Mouse (Mus musculus): ENCODE results near the gene Ctnna2. TPM values are rescaled to one million over a fixed set of nuclear protein-coding genes. Genes with fewer than 3 reads are reported as not detected.

Gene Ctnna2
- total RNA-seq, 2 experiments from 2014 or later, result 2.6 to 3.5 TPM

DNA sequence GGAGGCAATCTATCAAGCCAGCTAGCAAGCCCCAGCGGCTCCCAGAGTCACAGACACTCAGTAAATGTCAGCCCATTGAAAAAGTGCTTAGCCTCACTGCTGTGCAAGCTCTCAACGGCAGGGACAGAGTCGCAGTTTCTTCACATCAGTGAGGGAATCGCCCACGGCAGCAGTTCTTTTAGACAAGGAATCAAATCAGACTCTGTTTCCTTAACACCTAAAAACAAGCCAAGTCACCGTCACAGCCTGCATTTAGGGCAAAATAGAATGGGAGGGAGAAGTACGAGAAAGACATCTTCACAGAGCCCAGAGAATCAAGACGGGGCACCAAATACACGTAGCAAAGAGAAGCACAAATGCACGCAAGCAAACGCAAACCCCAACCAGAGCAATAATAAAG, 535.6 kb downstream of the Ctnna2 start:
- DNase-seq (ENCODE audit: low spot score in 2 of 2), result no peak

DNA sequence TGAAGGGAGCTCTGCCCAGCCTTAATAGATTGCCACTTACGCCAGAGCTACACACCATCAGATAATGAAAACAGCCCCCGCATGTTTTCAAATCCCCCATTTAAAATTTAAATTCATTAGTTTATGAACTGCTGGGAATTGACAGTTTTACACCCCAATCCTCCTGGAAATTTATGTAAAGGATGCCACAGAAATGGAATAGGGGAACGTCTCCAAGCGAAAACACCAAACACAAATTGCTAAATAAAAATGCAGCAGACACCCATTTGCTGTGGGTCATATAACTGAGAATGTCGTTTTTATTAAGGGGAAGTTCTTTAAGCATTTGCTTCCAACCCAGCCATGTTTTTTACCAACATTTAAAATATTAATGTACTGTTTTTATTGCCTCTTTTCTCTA, 538.4 kb downstream of the Ctnna2 start:
- no peak for DNase-seq (ENCODE audit: low spot score in 2 of 2)

DNA sequence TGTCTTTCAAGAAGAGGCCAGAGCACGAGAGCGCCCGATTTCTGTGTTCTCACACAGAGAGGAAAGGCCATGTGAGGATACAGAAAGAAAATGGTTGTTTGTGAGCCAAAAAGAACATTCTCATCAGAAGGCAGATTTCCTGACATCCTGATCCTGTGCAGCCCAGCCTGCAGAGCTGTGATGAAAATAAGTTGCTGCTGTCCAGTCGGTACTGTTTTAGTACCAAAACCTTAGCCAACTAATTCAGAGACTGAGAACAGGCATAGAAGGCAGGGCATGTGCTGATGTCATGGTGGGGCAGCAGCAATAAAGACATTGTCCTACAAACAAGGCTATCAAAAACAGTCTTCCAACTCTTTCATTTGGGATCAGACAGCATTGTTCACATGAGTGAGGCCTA, 549.1 kb downstream of the Ctnna2 start:
- DNase-seq (ENCODE audit: low spot score in 2 of 2), result no peak

DNA sequence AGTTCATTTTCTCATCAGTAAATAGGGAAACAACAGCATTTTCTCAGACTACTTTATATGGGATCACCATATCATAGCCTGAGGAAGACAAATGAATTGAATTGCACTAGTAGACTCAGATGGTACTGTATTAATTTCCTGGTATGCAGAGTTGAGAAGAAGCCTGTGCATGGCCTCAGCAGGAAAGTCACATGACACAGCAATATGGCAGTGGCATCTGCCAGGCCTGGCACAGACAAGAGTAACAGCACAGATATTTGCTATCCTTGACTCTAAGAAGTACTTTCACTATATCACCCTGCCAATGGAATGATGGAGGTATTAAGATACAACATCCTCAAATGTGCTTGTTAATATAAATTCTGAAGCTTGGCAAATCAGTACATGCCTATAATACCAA, 553.8 kb downstream of the Ctnna2 start:
- no peak for DNase-seq (ENCODE audit: low spot score in 2 of 2)

DNA sequence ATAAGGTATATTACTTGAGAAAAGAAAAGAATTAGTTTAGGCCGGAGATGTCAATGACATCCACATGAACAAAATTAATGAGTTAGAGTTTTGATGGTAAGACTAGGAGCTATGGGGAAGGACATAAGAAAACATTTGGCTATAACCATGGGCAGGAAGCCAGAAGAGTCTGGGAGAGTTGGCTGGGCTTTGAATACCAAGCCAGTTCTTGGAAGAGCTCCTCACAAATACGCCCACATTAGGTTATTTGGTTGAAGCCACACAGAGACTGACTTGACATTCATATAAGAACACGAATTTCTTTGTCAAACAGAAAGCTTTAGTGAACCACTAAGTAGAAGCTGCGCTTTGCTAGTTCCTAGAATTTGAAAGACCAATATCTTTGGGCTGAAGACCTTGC, 554.7 kb downstream of the Ctnna2 start:
- no peak for DNase-seq (ENCODE audit: low spot score in 2 of 2)

DNA sequence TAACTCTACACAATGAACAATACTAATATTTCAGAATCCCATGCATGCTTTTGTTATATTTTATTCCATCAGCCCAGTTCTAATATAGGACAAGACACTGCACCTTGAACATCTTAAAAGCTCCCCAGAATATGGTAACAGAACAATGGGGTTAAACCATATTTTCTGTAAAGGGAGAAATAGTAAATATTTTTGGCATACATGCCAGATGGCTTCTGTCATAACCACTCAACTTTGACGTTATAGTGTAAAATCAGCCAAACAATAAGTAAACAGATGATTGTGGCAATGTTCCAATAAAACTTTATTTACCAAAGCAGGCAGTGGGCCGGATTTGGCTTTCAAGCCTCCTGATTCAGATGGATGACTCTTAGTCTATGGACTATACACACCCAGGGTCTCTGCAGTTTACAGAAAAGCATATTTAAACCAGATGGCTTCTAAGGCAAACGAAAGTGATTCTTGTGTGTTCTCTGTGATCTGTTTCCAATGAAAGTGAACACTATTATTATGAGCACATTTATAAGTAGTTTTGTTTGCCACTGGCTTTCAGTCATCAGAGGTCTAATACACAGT, 557.8 kb downstream of the Ctnna2 start:
- DNase-seq (ENCODE audit: low spot score in 2 of 2), result no peak

DNA sequence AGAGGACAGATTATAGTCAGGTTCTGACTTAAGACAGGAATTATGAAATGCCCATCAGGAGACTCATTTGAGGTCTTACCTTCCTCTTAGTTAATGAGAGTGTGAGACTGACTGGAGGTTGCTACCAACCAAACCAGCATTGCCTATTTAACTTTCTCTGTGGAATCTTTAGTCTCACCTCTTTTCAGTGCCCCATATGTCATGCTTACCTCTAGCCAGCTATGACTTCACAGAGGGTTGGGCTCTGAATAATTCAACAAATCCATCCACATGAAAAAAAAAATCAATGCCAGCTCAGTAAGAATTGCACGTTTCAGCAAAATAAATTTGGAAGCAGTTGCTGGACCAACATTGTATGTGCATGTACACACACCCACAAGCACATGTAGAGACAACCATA, 562.5 kb downstream of the Ctnna2 start:
- no peak for DNase-seq (ENCODE audit: low spot score in 2 of 2)

DNA sequence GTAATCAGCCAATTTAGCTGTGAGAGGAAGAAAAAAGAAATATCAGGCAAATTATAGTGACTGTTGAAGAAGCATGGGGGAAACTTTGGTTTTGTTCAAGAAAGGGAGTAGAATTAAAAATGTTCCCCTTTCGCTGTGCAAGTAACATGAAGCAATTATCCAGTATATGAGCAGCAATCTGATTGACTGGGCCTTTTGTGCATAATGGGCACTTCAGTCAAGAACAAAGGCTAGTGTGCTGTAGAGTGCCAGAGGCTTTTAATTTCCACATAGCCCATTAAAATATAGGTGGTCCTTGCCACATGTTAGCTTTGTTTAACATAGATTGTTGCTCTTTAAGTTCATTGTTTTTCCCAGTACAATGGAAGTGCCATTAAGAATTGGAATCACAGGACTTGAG, 566.0 kb downstream of the Ctnna2 start:
- DNase-seq (ENCODE audit: low spot score in 2 of 2), result no peak

DNA sequence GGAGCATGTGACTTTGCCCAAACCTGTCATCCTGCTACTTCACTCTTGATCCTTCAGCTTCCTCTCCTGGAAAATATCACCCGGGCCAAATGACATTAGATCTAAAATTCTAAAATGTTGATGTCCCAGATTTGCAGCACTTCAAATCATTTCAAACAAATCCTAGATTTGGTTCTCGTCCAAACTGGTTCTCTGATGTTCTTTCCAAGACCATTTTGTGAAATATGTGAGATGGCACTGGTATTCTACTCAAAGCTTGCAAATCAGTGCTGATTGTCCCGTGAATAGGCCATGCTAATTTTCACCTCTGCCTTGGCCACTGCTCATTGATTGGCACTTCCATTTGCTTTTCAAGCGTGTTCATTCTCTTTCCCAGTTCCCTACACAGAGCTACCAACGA, 571.0 kb downstream of the Ctnna2 start:
- DNase-seq (ENCODE audit: low spot score in 2 of 2), result no peak

DNA sequence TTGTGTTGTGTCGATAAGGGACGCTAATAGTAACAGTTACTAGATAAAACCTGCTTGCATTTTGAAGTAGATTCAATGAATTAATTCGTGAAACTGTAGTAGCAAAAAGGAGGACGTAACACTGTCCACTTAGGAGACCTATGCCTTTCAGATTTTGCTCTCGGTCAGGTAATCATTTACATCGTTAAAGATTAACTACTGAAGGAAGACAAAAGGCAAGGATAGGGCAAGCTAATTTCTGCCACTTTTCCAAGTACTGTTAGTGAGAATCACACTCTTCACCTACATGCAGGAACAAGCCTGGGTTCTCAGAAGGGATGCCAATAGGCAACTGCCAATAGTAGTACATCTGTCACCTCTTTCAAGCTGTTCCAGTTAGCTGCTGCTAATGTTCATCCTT, 578.7 kb downstream of the Ctnna2 start:
- no peak for DNase-seq (ENCODE audit: low spot score in 2 of 2)

DNA sequence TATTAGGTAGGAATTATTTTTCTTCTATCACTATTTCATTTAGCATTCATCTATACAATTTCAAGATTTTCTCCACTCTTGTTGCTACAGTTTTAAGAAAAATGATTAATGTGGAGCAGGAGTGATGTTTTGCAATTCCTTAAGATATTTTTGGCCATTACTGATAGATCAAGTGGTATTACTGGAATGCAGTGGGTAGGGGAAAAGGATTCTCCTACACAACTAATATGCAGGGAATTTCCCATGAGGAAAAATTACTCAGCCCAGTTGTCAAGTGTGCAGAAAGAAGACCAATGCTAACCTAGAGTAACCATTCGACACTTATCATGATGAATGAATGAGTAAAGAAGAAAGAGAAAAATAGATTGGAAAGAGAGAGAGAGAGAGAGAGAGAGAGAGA, 587.8 kb downstream of the Ctnna2 start:
- no peak for DNase-seq (ENCODE audit: low spot score in 2 of 2)

DNA sequence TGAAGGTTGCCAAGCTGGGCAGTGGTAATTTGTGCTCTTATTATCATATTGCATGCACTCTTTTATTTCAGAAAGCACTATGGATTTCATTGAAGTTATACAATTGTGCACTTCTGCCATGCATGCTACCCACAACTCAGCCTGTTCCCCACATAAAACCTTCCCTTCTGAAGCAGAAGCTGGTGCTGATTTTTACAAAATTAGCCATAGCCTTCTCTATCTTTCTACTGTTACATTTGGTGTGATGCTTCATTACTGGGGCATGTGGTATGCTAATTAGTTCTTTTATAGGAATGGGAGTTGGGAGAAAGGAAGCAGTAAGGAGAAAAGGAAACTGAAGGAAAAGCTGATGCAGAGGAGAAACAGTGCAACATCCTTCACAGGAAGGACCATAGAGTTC, 598.2 kb downstream of the Ctnna2 start:
- DNase-seq (ENCODE audit: low spot score in 2 of 2), result no peak

DNA sequence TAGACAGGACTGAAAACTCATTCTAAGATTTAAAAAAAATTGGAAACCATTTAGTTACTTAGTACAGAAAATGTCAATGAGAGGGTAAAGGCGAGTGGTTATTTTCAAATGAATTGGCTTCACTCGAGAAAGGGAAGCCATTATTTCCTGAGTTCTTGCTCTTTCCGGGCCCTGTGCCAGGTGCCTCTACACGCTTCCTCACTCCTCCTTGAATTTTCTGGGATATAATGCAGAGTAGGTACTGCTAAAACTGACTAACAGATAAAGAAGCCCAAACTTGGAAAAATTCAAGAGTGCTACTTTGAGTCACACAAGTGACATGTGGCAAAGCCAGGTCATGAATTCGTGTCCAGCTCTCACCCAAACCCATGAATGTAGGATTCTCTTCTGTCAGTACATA, 606.4 kb downstream of the Ctnna2 start:
- DNase-seq (ENCODE audit: low spot score in 2 of 2), result no peak

DNA sequence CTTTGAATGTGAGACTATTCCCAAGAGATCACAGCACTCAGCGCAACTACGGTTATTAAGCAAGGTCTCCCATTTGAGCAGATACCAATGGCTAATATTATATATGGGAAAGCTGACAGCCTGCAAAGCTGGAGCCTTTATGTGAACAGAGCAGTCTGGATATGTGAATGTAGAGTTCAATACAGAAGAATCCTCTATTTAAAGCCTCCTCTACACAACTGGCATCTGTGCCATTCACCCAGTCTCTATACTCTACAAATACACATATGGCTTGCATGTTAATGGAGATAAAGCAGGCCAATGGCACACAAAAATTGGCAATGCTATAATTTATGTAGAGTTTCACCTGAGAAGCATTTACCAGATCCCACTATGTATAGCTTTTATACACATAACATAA, 608.4 kb downstream of the Ctnna2 start:
- DNase-seq (ENCODE audit: low spot score in 2 of 2), result no peak

DNA sequence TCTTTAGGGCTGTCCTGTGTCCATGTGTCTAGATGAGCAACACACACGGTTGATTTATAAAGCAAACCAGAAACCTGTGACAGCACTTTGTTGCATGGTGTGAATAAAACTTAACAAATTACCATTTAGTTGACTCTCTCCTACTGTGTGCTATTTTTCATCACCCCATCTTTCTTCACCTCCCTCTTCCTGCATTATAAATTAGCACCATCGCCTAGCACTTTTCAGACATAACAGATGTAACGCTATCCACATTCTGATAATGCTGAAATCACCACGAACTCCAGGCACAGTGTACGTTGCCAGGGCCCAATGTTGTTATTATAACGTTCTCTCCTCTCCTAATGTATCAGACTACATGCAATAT, 621.0 kb downstream of the Ctnna2 start:
- DNase-seq (ENCODE audit: low spot score in 2 of 2), result no peak

DNA sequence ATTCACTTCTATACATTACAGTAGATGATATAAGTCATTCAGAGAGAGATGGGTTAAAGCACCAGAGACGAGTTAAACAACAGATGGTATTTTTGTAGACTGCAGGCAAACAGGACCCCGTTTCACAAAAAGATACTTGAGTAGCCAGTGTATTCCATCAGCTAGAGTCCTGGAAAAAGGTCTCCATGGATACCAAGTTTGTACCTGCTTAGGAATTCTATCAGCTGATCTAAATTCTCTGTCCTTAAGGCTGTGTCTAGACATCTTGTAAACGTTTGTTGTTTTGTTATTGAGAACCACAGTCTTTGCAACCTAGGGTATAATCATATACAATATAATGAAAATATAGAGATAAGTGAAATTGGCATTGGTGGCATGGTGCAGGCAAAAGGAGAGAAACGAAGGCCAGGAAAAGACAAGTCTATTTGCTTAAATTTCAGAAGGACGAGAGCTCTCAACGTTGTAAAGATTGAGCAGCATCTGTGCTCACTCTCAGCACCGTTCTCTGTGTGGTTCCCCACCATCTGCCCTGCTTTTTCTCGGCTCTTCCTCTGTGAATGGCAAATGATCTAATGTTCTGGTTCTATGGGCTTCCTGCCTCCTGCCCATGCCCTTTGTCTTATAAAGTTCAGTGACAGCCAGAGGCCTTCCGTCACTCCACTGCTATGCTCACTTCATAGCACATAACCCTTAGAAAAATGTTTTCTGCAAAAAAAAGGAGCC, 621.6 kb downstream of the Ctnna2 start:
- DNase-seq (ENCODE audit: low spot score in 2 of 2), result no peak

DNA sequence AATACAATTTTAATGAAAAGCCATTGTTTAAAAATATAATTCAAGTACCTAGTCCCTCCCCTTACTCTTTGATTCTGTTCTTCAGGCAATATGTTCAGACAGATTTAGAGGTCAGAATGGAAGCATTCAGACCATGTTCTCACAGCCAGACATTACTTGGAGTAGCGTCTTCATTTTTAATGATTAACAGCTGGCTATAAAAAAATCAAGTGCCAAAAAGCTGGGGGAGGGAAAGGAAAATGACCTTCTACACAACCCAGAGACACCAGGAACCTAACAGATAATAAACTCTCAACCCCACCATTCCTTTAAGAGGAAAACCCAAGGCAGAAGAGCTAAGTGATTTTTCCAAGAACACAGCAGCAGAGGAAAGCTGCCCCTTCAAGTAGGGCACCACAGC, 624.7 kb downstream of the Ctnna2 start:
- DNase-seq (ENCODE audit: low spot score in 2 of 2), result no peak

DNA sequence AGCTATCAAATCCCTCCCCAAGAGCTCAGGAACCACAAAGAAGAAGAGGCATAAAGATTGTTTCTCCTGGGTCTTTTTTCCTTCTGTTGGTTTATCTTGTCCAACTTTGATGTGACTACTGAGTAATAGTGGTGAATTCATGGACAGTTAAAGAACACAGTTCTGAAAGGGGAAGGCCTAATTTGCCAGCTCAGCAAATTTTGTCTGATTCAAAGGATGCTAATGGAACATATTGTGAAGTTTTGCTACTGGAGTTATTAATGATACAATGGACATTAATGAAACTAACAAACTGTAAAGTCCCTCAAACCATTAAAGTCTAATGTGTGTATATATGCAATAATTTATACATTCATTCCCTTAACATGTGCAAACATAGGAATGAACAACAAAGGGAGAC, 635.7 kb downstream of the Ctnna2 start:
- no peak for DNase-seq (ENCODE audit: low spot score in 2 of 2)

DNA sequence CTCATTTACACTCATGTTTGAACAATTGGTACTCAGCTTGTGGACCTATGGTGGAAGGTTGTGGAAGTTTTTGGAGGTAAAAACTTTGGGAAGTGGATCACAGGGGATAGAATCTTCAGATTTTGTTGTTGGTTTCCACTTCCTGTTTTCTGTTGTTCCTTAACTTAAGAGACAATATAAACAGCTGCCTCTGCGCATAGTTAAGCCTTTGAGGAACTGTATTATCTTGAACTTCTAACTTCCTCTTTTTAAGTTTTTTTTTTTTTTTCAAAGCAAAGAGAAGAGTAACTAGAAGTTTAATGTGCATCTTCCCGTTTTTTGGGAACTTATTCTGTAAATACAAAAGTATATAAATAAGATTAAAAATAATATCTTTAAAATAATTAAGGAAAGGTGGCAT, 644.0 kb downstream of the Ctnna2 start:
- DNase-seq (ENCODE audit: low spot score in 2 of 2), result no peak

DNA sequence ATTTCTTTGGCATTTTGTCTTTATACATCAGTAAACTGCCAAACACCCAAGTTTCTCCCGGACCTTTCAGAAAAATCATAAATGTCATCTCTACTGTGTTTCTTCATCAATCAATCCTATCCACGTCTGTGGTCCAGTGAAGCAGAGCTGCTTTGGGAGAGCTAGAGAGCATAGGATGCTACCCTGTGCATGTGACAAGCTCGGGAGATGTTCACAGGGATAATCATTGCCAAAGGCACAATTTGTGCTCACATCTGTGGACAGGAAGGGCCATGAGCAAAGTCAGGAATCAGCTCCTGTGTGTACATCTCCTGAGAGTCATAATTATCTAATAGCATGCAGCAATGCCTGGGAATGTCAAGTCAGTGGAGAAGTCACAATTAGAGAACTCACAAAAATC, 654.8 kb downstream of the Ctnna2 start:
- no peak for DNase-seq (ENCODE audit: low spot score in 2 of 2)

DNA sequence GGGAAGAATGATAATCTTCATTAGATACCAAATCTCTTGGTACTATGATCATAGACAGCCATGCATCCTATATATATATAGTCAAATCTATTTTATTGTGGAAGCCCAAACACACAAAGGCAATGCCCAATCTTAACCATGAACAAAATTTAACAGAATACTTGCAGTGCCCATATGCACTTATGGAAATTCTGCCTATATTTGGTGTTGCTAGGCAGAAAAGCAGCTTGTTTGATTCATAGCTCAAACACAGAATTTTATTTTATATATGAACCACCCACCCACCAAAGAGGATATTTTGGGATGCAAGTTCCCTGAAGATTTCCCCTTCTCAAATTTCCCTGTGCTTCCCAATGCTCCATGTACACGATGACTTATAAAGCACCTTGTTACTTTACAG, 655.2 kb downstream of the Ctnna2 start:
- DNase-seq (ENCODE audit: low spot score in 2 of 2), result no peak

DNA sequence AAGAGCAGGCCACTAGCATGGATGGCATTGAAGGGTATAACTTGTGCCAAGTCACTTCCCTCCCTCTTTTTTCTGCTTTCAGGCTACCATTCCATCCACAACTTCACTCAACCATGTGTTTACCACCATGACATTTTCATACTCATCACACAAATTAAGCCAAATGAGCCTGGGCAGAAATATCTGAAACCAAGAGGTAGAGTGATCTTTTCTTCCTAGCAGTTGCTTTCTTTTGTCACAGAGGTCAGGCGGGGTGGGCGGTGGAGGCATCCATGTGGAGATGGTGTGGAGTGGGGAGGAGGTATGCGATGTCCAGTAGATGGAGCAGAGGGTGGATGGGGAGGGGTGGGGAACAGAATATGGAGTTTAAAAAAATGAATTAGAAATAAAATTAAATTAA, 672.7 kb downstream of the Ctnna2 start:
- no peak for DNase-seq (ENCODE audit: low spot score in 2 of 2)

DNA sequence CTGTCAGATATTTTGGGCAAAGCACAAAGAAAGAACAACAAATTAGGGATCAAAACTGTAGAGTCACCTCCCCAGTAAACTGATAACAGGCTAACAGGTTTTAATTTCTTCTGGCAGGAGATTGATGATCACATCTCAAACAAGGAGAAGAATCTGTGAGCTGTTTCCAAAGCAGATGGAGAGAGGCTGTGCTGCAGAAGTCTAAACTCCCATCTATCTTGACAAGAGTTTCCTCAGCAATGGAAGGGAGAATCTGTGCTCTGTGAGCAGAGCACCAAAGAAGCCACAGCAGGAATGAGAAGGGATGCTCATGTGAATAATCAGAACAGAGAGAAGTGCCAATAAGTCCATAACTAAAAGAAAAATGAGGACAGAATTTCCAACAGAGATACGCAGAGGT, 678.2 kb downstream of the Ctnna2 start:
- DNase-seq (ENCODE audit: low spot score in 2 of 2), result no peak
